Mouse (Mus musculus) ovary, postnatal 36 days (tissue): ENCODE data around the gene Wdr47.
"Not testable (repeated sequence)": the region's sequence is repeated elsewhere in the genome, so short reads cannot be mapped to it uniquely, and the experiment has no call there.

Experiments
- DNase-seq: peaks from one replicate; pipeline ENCODE4 v3.0.0; 2022; ENCODE audit warnings: low spot score, mixed read lengths

Wdr47 gene

GRCm38 (mm10) chr3:108590786-108591529 lies at the start of gene Wdr47:
Gene Wdr47 (plus strand): TSS chr3:108591279.
- DNase-seq, result peak; percentile 97

- DNase-seq, result no peak
Observed at GRCm38 (mm10) chr3:108542299-108542698, 48.8 kb upstream of the Wdr47 start.

- no peak for DNase-seq
Observed at GRCm38 (mm10) chr3:108554111-108554561, 36.9 kb upstream of the Wdr47 start.

GRCm38 (mm10) chr3:108554587-108555312 lies 36.3 kb upstream of the Wdr47 start:
- DNase-seq, result peak; percentile 85

GRCm38 (mm10) chr3:108557888-108558287 lies 33.2 kb upstream of the Wdr47 start:
- DNase-seq, result no peak

GRCm38 (mm10) chr3:108562133-108562730 lies 28.8 kb upstream of the Wdr47 start, which contains the start of gene Tmem167b:
Gene Tmem167b (minus strand): TSS chr3:108562466.
- peak; percentile 93 for DNase-seq

GRCm38 (mm10) chr3:108562777-108563271 lies 28.3 kb upstream of the Wdr47 start:
- DNase-seq, result peak; percentile 11

GRCm38 (mm10) chr3:108563309-108563708 lies 27.8 kb upstream of the Wdr47 start:
- DNase-seq, result peak; percentile 69

- DNase-seq, result no peak
Observed at GRCm38 (mm10) chr3:108567990-108568877, 22.8 kb upstream of the Wdr47 start.

GRCm38 (mm10) chr3:108569636-108570035 lies 21.4 kb upstream of the Wdr47 start:
- not testable (repeated sequence) for DNase-seq

GRCm38 (mm10) chr3:108570813-108571212 lies 20.3 kb upstream of the Wdr47 start:
- no peak for DNase-seq

- peak; percentile 95 for DNase-seq
Observed at GRCm38 (mm10) chr3:108571443-108572294, 19.4 kb upstream of the Wdr47 start, which contains the start of gene Taf13. Gene Taf13 (plus strand): TSS chr3:108571698.

- no peak for DNase-seq
Observed at GRCm38 (mm10) chr3:108572309-108573010, 18.6 kb upstream of the Wdr47 start.

- no peak for DNase-seq
Observed at GRCm38 (mm10) chr3:108574018-108574417, 17.1 kb upstream of the Wdr47 start.

GRCm38 (mm10) chr3:108584580-108584979 lies 6.5 kb upstream of the Wdr47 start:
- no peak for DNase-seq

GRCm38 (mm10) chr3:108588446-108588845 lies 2.6 kb upstream of the Wdr47 start:
- DNase-seq, result no peak

- DNase-seq, result no peak
Observed at GRCm38 (mm10) chr3:108591530-108592522, 747 bp downstream of the Wdr47 start.

- no peak for DNase-seq
Observed at GRCm38 (mm10) chr3:108608906-108609305, 17.8 kb downstream of the Wdr47 start.

GRCm38 (mm10) chr3:108634761-108635160 lies 43.7 kb downstream of the Wdr47 start:
- DNase-seq, result no peak
